Mouse (Mus musculus) testis, postnatal 14 days (tissue): Measurements from ENCODE around the gene Ly6g6f.
"Not testable (repeated sequence)": the region's sequence is repeated elsewhere in the genome, so short reads cannot be mapped to it uniquely, and the experiment has no call there.

Experiments
- DNase-seq: peaks from one replicate; pipeline ENCODE4 v3.0.0; 2021; ENCODE audit warnings: low spot score

The Ly6g6f gene

GRCm38 (mm10) chr17:35052271-35052798 is 33.1 kb downstream of the Ly6g6f start:
- DNase-seq = no peak

GRCm38 (mm10) chr17:35051156-35052086 is 34.0 kb downstream of the Ly6g6f start:
- DNase-seq = peak; percentile 62

GRCm38 (mm10) chr17:35050126-35050750 is 35.2 kb downstream of the Ly6g6f start:
- peak; percentile 60 for DNase-seq

- peak; percentile 55 for DNase-seq
Measured at GRCm38 (mm10) chr17:35049561-35050016, 35.8 kb downstream of the Ly6g6f start, which contains the start of gene Clic1. Clic1 (plus strand) TSS chr17:35049966.

- DNase-seq = no peak
Measured at GRCm38 (mm10) chr17:35048932-35049440, 36.4 kb downstream of the Ly6g6f start.

- DNase-seq = no peak
Measured at GRCm38 (mm10) chr17:35048149-35048931, 37.1 kb downstream of the Ly6g6f start.

- no peak for DNase-seq
Measured at GRCm38 (mm10) chr17:35047688-35048087, 37.7 kb downstream of the Ly6g6f start.

- peak; percentile 98 for DNase-seq
Measured at GRCm38 (mm10) chr17:35046681-35047455, 38.5 kb downstream of the Ly6g6f start, which contains the start of gene Msh5. Msh5 (minus strand) TSS chr17:35046745.

GRCm38 (mm10) chr17:35045807-35046680 is 39.4 kb downstream of the Ly6g6f start:
- DNase-seq = no peak

- no peak for DNase-seq
Measured at GRCm38 (mm10) chr17:35044904-35045806, 40.3 kb downstream of the Ly6g6f start.

GRCm38 (mm10) chr17:35043794-35044193 is 41.6 kb downstream of the Ly6g6f start:
- DNase-seq = no peak

- DNase-seq = no peak
Measured at GRCm38 (mm10) chr17:35039121-35039873, 46.1 kb downstream of the Ly6g6f start.

GRCm38 (mm10) chr17:35034896-35035295 is 50.5 kb downstream of the Ly6g6f start:
- DNase-seq = no peak

- DNase-seq = not testable (repeated sequence)
Measured at GRCm38 (mm10) chr17:35033703-35034102, 51.7 kb downstream of the Ly6g6f start.

GRCm38 (mm10) chr17:35032323-35032870 is 53.0 kb downstream of the Ly6g6f start:
- DNase-seq = no peak

- DNase-seq = no peak
Measured at GRCm38 (mm10) chr17:35031880-35032279, 53.5 kb downstream of the Ly6g6f start.

- no peak for DNase-seq
Measured at GRCm38 (mm10) chr17:35031272-35031671, 54.1 kb downstream of the Ly6g6f start.
